Mouse (Mus musculus) brain, embryonic 14.5 days (tissue): ENCODE measurements at regions not wholly inside any gene's neighbourhood (a gene's known extent, or its start where the extent isn't known, plus 50 kb on each side); places are given as distances from the start of the nearest gene placed in this dataset.

ENCODE experiments used
- CTCF ChIP-seq: fragments of 200-500 bp; IDR thresholded peaks from 2 replicates; pipeline ENCODE4 v1.5.1; 2012; ENCODE audit warnings: inconsistent platforms, mild to moderate bottlenecking, moderate library complexity, borderline replicate concordance; ENCODE audit not compliant: insufficient read depth, insufficient read length; ENCODE audit errors: extremely low read depth
- POLR2A ChIP-seq: fragments of 200-500 bp; IDR thresholded peaks from 2 replicates; pipeline ENCODE4 v1.6.1; 2012; ENCODE audit warnings: mild to moderate bottlenecking, inconsistent platforms, borderline replicate concordance; ENCODE audit not compliant: poor library complexity, insufficient read depth, insufficient read length, severe bottlenecking; ENCODE audit errors: extremely low read depth

- TF ChIP-seq POLR2A (no peak), CTCF (no peak)
These were observed 149.0 kb upstream of the A530016L24Rik start for GRCm38 (mm10) chr12:112340248-112340647.
